Mouse (Mus musculus): ENCODE measurements around the gene Unc13a. TPM values are rescaled to one million over a fixed set of nuclear protein-coding genes. Genes with fewer than 3 reads are reported as not detected.
A peak's percentile ranks its signal among the peaks of the same experiment; 100 is the strongest.

Gene Unc13a
- polyA plus RNA-seq, 1 experiment from 2014 or later = 16.6 TPM

DNA sequence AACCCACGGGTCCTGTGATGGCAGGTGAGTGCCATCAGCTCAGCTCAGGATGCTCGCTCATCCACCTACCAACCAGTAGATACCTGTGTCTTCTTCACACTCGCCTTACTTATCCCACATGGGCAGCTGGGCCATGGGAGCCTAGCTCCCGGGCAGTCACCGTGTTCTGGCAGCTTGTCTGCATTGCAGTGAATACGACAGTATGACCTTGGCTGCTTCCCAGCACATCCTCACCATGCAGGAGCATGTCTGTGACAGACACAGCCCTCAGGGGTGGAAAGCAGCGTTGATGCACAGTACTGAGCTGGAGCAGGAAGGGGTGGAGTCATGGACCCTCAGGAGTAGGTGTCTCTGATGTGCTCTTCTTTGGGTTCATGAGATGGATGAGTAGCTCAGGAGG, 97.1 kb downstream of the Unc13a start:
- H3K4me3 ChIP-seq (replicated peaks; ENCODE audit: low read length) = no peak overlapping the region
- ATAC-seq (ENCODE audit: low FRiP score) (no peak), DNase-seq (ENCODE audit: low spot score) (no peak)
- peaks cover 25% of the 10 kb centered on the region for H3K4me1 ChIP-seq (replicated peaks; ENCODE audit: control insufficient read depth, insufficient read depth, low read length)
- no peaks in the 10 kb centered on the region for H3K9me3 ChIP-seq (ENCODE audit: control insufficient read depth, low read length)
- no peaks in the 10 kb centered on the region for H3K36me3 ChIP-seq (replicated peaks; ENCODE audit: control insufficient read depth, insufficient read depth)
- no peak overlapping the region for H3K9ac ChIP-seq
- no peak overlapping the region for H3K4me2 ChIP-seq (replicated peaks)
- 72% methylated on average over 7 of the region's 7 CpGs for WGBS
- H3K27me3 ChIP-seq (ENCODE audit: control insufficient read depth, insufficient read depth, low read length) = no peaks in the 10 kb centered on the region
- H3K27ac ChIP-seq = no peak overlapping the region

Small RNA genes lying within 50 kb of the gene (microRNA-seq; reads per million reads assigned to microRNA genes)
- 2.6 reads per million, percentile 9 among the genes with 10 or more reads in this experiment for gene Mir6769b

Other genes starting within 250 kb of the Unc13a start
- 125 and 126 TPM in 2 replicates for gene Abhd8, start 208.1 kb downstream of the Unc13a start, polyA plus RNA-seq (2014; fragmentation: Nextera tagmentation; extraction: Ambion mirVana)
- 158 and 195 TPM in 2 replicates for gene Mrpl34, start 206.8 kb downstream of the Unc13a start, polyA plus RNA-seq (2014; fragmentation: Nextera tagmentation; extraction: Ambion mirVana)
- gene Dda1, start 202.6 kb downstream of the Unc13a start, polyA plus RNA-seq (2014; fragmentation: Nextera tagmentation; extraction: Ambion mirVana) = 218 and 236 TPM in 2 replicates
- 8.5 and 10.6 TPM in 2 replicates for gene Ano8, start 185.8 kb downstream of the Unc13a start, polyA plus RNA-seq (2014; fragmentation: Nextera tagmentation; extraction: Ambion mirVana)
- 4.7 and 7.3 TPM in 2 replicates for gene Gtpbp3, start 183.7 kb downstream of the Unc13a start, polyA plus RNA-seq (2014; fragmentation: Nextera tagmentation; extraction: Ambion mirVana)
- 9.2 and 10.5 TPM in 2 replicates for gene Plvap, start 160.0 kb downstream of the Unc13a start, polyA plus RNA-seq (2014; fragmentation: Nextera tagmentation; extraction: Ambion mirVana)
- gene Ccdc194, start 146.0 kb downstream of the Unc13a start, polyA plus RNA-seq (2014; fragmentation: Nextera tagmentation; extraction: Ambion mirVana) = 0.22 and 0.92 TPM in 2 replicates
- 4.0 and 5.4 TPM in 2 replicates for gene Bst2, start 134.3 kb downstream of the Unc13a start, polyA plus RNA-seq (2014; fragmentation: Nextera tagmentation; extraction: Ambion mirVana)
- 50.8 and 66.6 TPM in 2 replicates for gene Mvb12a, start 128.8 kb downstream of the Unc13a start, polyA plus RNA-seq (2014; fragmentation: Nextera tagmentation; extraction: Ambion mirVana)
- gene Tmem221, start 112.9 kb downstream of the Unc13a start, polyA plus RNA-seq (2014; fragmentation: Nextera tagmentation; extraction: Ambion mirVana) = 0.32 TPM in 1 of 2 replicates, not detected in the other
- 0.13 TPM in 1 of 2 replicates, not detected in the other for gene Nxnl1, start 105.2 kb downstream of the Unc13a start, polyA plus RNA-seq (2014; fragmentation: Nextera tagmentation; extraction: Ambion mirVana)
- 41.6 and 57.3 TPM in 2 replicates for gene Slc27a1, start 102.9 kb downstream of the Unc13a start, polyA plus RNA-seq (2014; fragmentation: Nextera tagmentation; extraction: Ambion mirVana)
- gene Pgls, start 79.6 kb downstream of the Unc13a start, polyA plus RNA-seq (2014; fragmentation: Nextera tagmentation; extraction: Ambion mirVana) = 243 and 246 TPM in 2 replicates
- 5.2 and 5.7 TPM in 2 replicates for gene Fam129c, start 74.1 kb downstream of the Unc13a start, polyA plus RNA-seq (2014; fragmentation: Nextera tagmentation; extraction: Ambion mirVana)
- 62.4 and 66.0 TPM in 2 replicates for gene Colgalt1, start 60.8 kb downstream of the Unc13a start, polyA plus RNA-seq (2014; fragmentation: Nextera tagmentation; extraction: Ambion mirVana)
- 5.4 TPM in 2 replicates for gene Jak3, start 4.5 kb upstream of the Unc13a start, polyA plus RNA-seq (2014; fragmentation: Nextera tagmentation; extraction: Ambion mirVana)
- 1.4 and 1.5 TPM in 2 replicates for gene Insl3, start 17.5 kb upstream of the Unc13a start, polyA plus RNA-seq (2014; fragmentation: Nextera tagmentation; extraction: Ambion mirVana)
- 0.21 and 0.41 TPM in 2 replicates for gene B3gnt3, start 30.0 kb upstream of the Unc13a start, polyA plus RNA-seq (2014; fragmentation: Nextera tagmentation; extraction: Ambion mirVana)
- 57.3 and 61.0 TPM in 2 replicates for gene Fcho1, start 54.0 kb upstream of the Unc13a start, polyA plus RNA-seq (2014; fragmentation: Nextera tagmentation; extraction: Ambion mirVana)
- gene Zfp709, start 210.3 kb upstream of the Unc13a start, polyA plus RNA-seq (2014; fragmentation: Nextera tagmentation; extraction: Ambion mirVana) = 9.8 and 10.4 TPM in 2 replicates
- gene Zfp882, start 236.9 kb upstream of the Unc13a start, polyA plus RNA-seq (2014; fragmentation: Nextera tagmentation; extraction: Ambion mirVana) = 15.8 and 17.1 TPM in 2 replicates
- 35.3 and 37.8 TPM in 2 replicates for gene Zfp617, start 236.9 kb upstream of the Unc13a start, polyA plus RNA-seq (2014; fragmentation: Nextera tagmentation; extraction: Ambion mirVana)